Mouse (Mus musculus) G1E (cell line): ENCODE measurements around the gene Cd207.

ENCODE experiments used
- CTCF ChIP-seq: IDR thresholded peaks from 2 replicates; pipeline ENCODE4 v1.5.1; 2012; ENCODE audit warnings: low read depth, low read length, inconsistent platforms, mixed read lengths
- GATA1 ChIP-seq: IDR thresholded peaks from 2 replicates; pipeline ENCODE4 v1.6.1; 2012; ENCODE audit warnings: borderline replicate concordance, low read length, inconsistent platforms, mixed read lengths
- GATA2 ChIP-seq: IDR thresholded peaks from 2 replicates; pipeline ENCODE4 v1.6.1; 2012; ENCODE audit warnings: low read depth, low read length, inconsistent platforms, borderline replicate concordance
- POLR2AphosphoS5 ChIP-seq: IDR thresholded peaks from 2 replicates; pipeline ENCODE4 v1.6.1; 2012; ENCODE audit warnings: low read depth, low read length, inconsistent platforms; ENCODE audit not compliant: insufficient replicate concordance
- TAL1 ChIP-seq: conservative IDR thresholded peaks from 2 replicates; pipeline ENCODE4 v1.6.1; 2012; ENCODE audit warnings: low read depth, low read length, inconsistent platforms, mixed read lengths

GRCm38 (mm10) chr6:83704701-83705100 is 27.0 kb upstream of the Cd207 start:
- TF ChIP-seq CTCF, result no peak
- TF ChIP-seq POLR2AphosphoS5, result no peak
- TF ChIP-seq GATA1, result no peak
- TF ChIP-seq TAL1, result no peak
- no peak for TF ChIP-seq GATA2
